Mouse (Mus musculus): ENCODE results near the gene Popdc2. TPM values are rescaled to one million over a fixed set of nuclear protein-coding genes. Genes with fewer than 3 reads are reported as not detected.

The Popdc2 gene
- polyA plus RNA-seq, 1 experiment from 2014 or later: 0.83 TPM

- Histone ChIP-seq H3K27me3 (ENCODE audit: control insufficient read depth, insufficient read depth, low read depth, low read length) (no peaks in the 10 kb centered on the region), H3K4me2 (ENCODE audit: low read length) (no peak overlapping the region), H3K27ac (ENCODE audit: low read length) (no peak overlapping the region), H3K9me3 (replicated peaks; ENCODE audit: control insufficient read depth, low read length, poor library complexity, severe bottlenecking) (no peaks in the 10 kb centered on the region), H3K9ac (ENCODE audit: low read depth, low read length) (no peak overlapping the region), H3K36me3 (ENCODE audit: control insufficient read depth, insufficient read depth, low read length) (no peaks in the 10 kb centered on the region), H3K4me3 (ENCODE audit: low read depth, low read length) (no peak overlapping the region), H3K4me1 (ENCODE audit: control insufficient read depth, insufficient read depth, low read length) (no peaks in the 10 kb centered on the region)
- 89% methylated on average over 2 of the region's 2 CpGs for WGBS
- ATAC-seq: no peak
Measured at GRCm38 (mm10) chr16:38425374-38425773, 63.4 kb downstream of the Popdc2 start.

- H3K4me2 ChIP-seq (ENCODE audit: low read length): no peak overlapping the region
- no peaks in the 10 kb centered on the region for H3K27me3 ChIP-seq (ENCODE audit: control insufficient read depth, insufficient read depth, low read depth, low read length)
- ATAC-seq: no peak
- H3K4me1 ChIP-seq (ENCODE audit: control insufficient read depth, insufficient read depth, low read length): no peaks in the 10 kb centered on the region
- no peaks in the 10 kb centered on the region for H3K36me3 ChIP-seq (ENCODE audit: control insufficient read depth, insufficient read depth, low read length)
- WGBS: 75% methylated on average over 1 of the region's 1 CpGs
- H3K27ac ChIP-seq (ENCODE audit: low read length): no peak overlapping the region
- no peaks in the 10 kb centered on the region for H3K9me3 ChIP-seq (replicated peaks; ENCODE audit: control insufficient read depth, low read length, poor library complexity, severe bottlenecking)
- no peak overlapping the region for H3K9ac ChIP-seq (ENCODE audit: low read depth, low read length)
- no peak overlapping the region for H3K4me3 ChIP-seq (ENCODE audit: low read depth, low read length)
Measured at GRCm38 (mm10) chr16:38425799-38426198, 63.8 kb downstream of the Popdc2 start.

Other genes with a start within 250 kb of the Popdc2 start
- gene Nr1i2, start 67.4 kb upstream of the Popdc2 start, polyA plus RNA-seq (2015; fragmentation: Nextera tagmentation; extraction: Ambion mirVana): not detected in 2 replicates
- 1.3 and 2.0 TPM in 2 replicates for gene Maats1, start 20.1 kb upstream of the Popdc2 start, polyA plus RNA-seq (2015; fragmentation: Nextera tagmentation; extraction: Ambion mirVana)
- 66.0 and 68.5 TPM in 2 replicates for gene Cox17, start 15.2 kb upstream of the Popdc2 start, polyA plus RNA-seq (2015; fragmentation: Nextera tagmentation; extraction: Ambion mirVana)
- not detected in 2 replicates for gene Gm21987, start 15.2 kb upstream of the Popdc2 start, polyA plus RNA-seq (2015; fragmentation: Nextera tagmentation; extraction: Ambion mirVana)
- gene Pla1a, start 70.9 kb downstream of the Popdc2 start, polyA plus RNA-seq (2015; fragmentation: Nextera tagmentation; extraction: Ambion mirVana): 0.36 and 0.68 TPM in 2 replicates
- gene Adprh, start 90.5 kb downstream of the Popdc2 start, polyA plus RNA-seq (2015; fragmentation: Nextera tagmentation; extraction: Ambion mirVana): 160 and 164 TPM in 2 replicates
- 0.46 and 0.61 TPM in 2 replicates for gene Cd80, start 93.4 kb downstream of the Popdc2 start, polyA plus RNA-seq (2015; fragmentation: Nextera tagmentation; extraction: Ambion mirVana)
- gene Timmdc1, start 160.5 kb downstream of the Popdc2 start, polyA plus RNA-seq (2015; fragmentation: Nextera tagmentation; extraction: Ambion mirVana): 33.4 and 34.6 TPM in 2 replicates
- gene Poglut1, start 188.0 kb downstream of the Popdc2 start, polyA plus RNA-seq (2015; fragmentation: Nextera tagmentation; extraction: Ambion mirVana): 51.4 and 54.8 TPM in 2 replicates
- 32.0 and 33.8 TPM in 2 replicates for gene Tmem39a, start 196.5 kb downstream of the Popdc2 start, polyA plus RNA-seq (2015; fragmentation: Nextera tagmentation; extraction: Ambion mirVana)

Data from midbrain, embryonic 16.5 days (tissue).